Mouse (Mus musculus) liver, embryonic 12.5 days (tissue): ENCODE measurements at regions not wholly inside any gene's neighbourhood (a gene's known extent, or its start where the extent isn't known, plus 50 kb on each side); places are given as distances from the start of the nearest gene placed in this dataset.

Experiments used
- ATAC-seq: fragments of 200-750 bp; cut with Nextera tagmentation; 2 replicates; pipeline ENCODE4 v1.8.0; 2017; ENCODE audit warnings: moderate number of reproducible peaks, mild to moderate bottlenecking, moderate library complexity
- H3K27ac ChIP-seq: fragments of 300-500 bp; sonication (generic); 2 replicates; pipeline ENCODE4 v1.5.1; 2016; ENCODE audit warnings: mild to moderate bottlenecking
- H3K27me3 ChIP-seq: fragments of 300-500 bp; sonication (generic); replicated peaks from 2 replicates; pipeline ENCODE4 v1.6.1; 2016; ENCODE audit warnings: mild to moderate bottlenecking, moderate library complexity
- H3K36me3 ChIP-seq: fragments of 300-500 bp; sonication (generic); 2 replicates; pipeline ENCODE4 v1.6.1; 2016; ENCODE audit warnings: mild to moderate bottlenecking, moderate library complexity
- H3K4me1 ChIP-seq: fragments of 300-500 bp; sonication (generic); 2 replicates; pipeline ENCODE4 v1.6.1; 2016
- H3K4me2 ChIP-seq: fragments of 300-500 bp; sonication (generic); 2 replicates; pipeline ENCODE4 v1.6.1; 2016; ENCODE audit warnings: mild to moderate bottlenecking, moderate library complexity
- H3K4me3 ChIP-seq: fragments of 300-500 bp; sonication (generic); 2 replicates; pipeline ENCODE4 v1.5.1; 2016; ENCODE audit warnings: mild to moderate bottlenecking, moderate library complexity
- H3K9ac ChIP-seq: fragments of 300-500 bp; sonication (generic); 2 replicates; pipeline ENCODE4 v1.6.1; 2016; ENCODE audit warnings: mild to moderate bottlenecking, moderate library complexity
- H3K9me3 ChIP-seq: fragments of 300-500 bp; sonication (generic); replicated peaks from 2 replicates; pipeline ENCODE4 v1.6.1; 2016; ENCODE audit warnings: mild to moderate bottlenecking, moderate library complexity
- WGBS: fragments of 180-500 bp; shearing (Covaris S2); methylation state at CpG from one replicate; pipeline ENCODE4 v1.1.7; 2016; ENCODE audit not compliant: insufficient replicate concordance; 5-methylcytosine and 5-hydroxymethylcytosine counted together

GRCm38 (mm10) chr2:171280132-171280531 is 548.5 kb downstream of the Dok5 start:
- no peak for ATAC-seq
- WGBS: 54% methylated on average over 3 of the region's 3 CpGs

GRCm38 (mm10) chr2:171279319-171279718 is 547.7 kb downstream of the Dok5 start:
- Histone ChIP-seq H3K9ac (no peak overlapping the region), H3K4me3 (no peak overlapping the region), H3K36me3 (no peaks in the 10 kb centered on the region), H3K9me3 (peaks cover 23% of the 10 kb centered on the region), H3K4me2 (no peak overlapping the region), H3K4me1 (no peaks in the 10 kb centered on the region), H3K27me3 (no peaks in the 10 kb centered on the region), H3K27ac (no peak overlapping the region)
- ATAC-seq: no peak
- 69% methylated on average over 3 of the region's 3 CpGs for WGBS

More at GRCm38 (mm10) chr2:171280132-171280531, 548.5 kb downstream of the Dok5 start:
- no peak overlapping the region for H3K4me3 ChIP-seq
- no peaks in the 10 kb centered on the region for H3K36me3 ChIP-seq
- H3K27me3 ChIP-seq: no peaks in the 10 kb centered on the region
- H3K4me1 ChIP-seq: no peaks in the 10 kb centered on the region
- H3K9me3 ChIP-seq: peaks cover 17% of the 10 kb centered on the region; the same call in 1 of the 2 replicates
- no peak overlapping the region for H3K4me2 ChIP-seq
- no peak overlapping the region for H3K27ac ChIP-seq
- H3K9ac ChIP-seq: no peak overlapping the region

DNA sequence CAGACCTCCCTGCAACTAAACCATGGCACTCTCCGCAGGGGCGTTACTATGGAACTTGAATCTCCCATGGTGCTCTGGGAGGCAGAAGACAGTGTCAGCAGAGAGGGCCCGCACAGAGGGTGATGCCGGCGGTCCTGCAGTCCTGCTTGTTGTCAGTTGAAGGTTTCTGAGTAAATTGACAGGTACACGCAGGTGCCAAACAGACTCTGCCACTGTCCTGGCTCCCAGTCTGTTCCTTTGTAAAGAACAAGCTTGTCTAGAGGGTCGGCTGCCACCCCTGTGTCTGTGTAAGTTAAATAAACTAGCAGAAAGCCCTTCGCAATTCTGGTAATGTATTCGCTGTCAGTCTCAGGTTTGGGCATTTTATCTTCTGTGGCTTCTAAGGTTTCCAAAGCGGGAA is 521.6 kb downstream of the Dok5 start:
- Histone ChIP-seq H3K36me3 (no peaks in the 10 kb centered on the region), H3K27ac (no peak overlapping the region), H3K9ac (no peak overlapping the region), H3K4me2 (no peak overlapping the region), H3K27me3 (no peaks in the 10 kb centered on the region), H3K4me3 (no peak overlapping the region), H3K9me3 (0 out of 2 replicates have a peak, but pooled peaks cover 3% of the 10 kb centered on the region), H3K4me1 (no peaks in the 10 kb centered on the region)
- ATAC-seq: no peak
- 51% methylated on average over 10 of the region's 10 CpGs for WGBS

DNA sequence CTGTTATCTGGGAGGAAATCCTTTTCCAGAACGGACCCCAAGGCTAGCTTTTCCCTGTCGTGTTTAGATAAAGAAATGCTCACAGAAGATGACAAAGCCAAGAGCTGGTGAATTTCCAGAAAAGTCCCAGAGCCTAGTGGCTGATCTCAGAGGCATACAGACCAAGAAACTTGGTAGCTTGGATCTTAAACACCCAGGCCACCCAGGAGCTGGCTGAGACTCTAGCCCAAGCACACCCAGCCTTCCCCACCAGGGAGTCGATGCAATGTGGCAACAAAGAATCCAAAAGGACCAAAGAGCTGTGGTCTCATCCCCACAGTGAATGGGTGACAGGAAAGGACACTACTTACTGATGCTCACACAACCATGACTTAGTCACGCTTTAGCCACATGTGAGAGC is 513.8 kb downstream of the Dok5 start:
- no peak overlapping the region for H3K9ac ChIP-seq
- no peaks in the 10 kb centered on the region for H3K36me3 ChIP-seq
- H3K27me3 ChIP-seq: no peaks in the 10 kb centered on the region
- no peak for ATAC-seq
- 47% methylated on average over 4 of the region's 4 CpGs for WGBS
- H3K4me2 ChIP-seq: no peak overlapping the region
- no peak overlapping the region for H3K4me3 ChIP-seq
- no peaks in the 10 kb centered on the region for H3K4me1 ChIP-seq
- 0 out of 2 replicates have a peak, but pooled peaks cover 10% of the 10 kb centered on the region for H3K9me3 ChIP-seq
- no peak overlapping the region for H3K27ac ChIP-seq

DNA sequence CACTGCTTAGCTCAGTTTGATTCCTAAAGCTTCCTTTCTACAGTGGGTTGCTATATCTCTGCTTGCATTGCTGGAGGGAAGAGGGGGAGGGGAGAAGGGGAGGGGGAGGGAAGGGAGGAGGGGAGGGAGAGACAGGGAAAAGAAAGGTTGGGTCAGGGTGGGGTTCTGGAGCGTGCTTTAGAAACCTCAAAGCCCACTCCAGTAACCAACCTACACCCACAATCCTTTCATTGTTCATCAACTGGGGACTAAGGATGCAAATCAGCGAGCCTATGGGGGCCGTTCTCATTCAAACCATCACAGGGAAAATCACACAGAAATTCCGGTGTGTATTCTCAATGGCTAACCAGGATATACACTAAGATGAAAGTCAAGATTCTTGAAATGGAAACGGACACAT is 510.7 kb downstream of the Dok5 start:
- H3K4me3 ChIP-seq: no peak overlapping the region
- H3K27me3 ChIP-seq: no peaks in the 10 kb centered on the region
- no peaks in the 10 kb centered on the region for H3K4me1 ChIP-seq
- H3K4me2 ChIP-seq: no peak overlapping the region
- H3K9ac ChIP-seq: no peak overlapping the region
- 0 out of 2 replicates have a peak, but pooled peaks cover 7% of the 10 kb centered on the region for H3K9me3 ChIP-seq
- 67% methylated on average over 5 of the region's 5 CpGs for WGBS
- ATAC-seq: no peak
- no peaks in the 10 kb centered on the region for H3K36me3 ChIP-seq
- H3K27ac ChIP-seq: no peak overlapping the region

DNA sequence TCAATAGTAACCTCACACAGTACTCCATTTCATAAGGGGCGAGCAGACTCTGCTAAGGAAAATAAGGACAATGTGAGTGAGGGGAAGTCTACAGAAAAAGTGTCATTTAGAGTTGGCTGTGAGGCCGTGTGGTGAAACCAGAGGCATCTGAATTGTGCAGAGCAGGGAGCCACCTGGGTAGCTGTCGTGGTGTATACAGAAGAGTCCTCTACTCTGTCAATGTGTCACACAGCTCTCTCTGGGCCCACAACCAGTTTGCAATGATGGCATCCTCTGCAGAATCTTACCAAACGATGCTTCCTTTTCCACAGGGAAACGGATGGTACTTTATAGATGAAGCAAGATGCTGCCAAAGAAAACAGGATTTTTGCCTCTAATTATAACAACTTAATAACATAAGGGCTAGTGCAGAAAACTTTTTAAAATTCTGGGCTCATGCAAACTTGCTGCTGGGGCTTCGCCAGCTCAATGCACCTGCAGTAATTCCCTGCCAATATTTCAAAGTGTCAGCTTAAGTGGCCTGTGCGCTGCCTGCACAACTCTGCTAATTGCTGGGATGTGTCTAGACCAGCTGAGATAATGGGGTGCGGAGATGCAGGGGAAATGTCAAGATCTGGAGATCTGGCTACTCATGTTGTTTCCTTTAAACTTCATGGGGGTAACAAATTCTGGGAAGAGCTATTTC is 505.8 kb downstream of the Dok5 start:
- 64% methylated on average over 8 of the region's 8 CpGs for WGBS

GRCm38 (mm10) chr2:171232812-171233211 is 501.2 kb downstream of the Dok5 start:
- Histone ChIP-seq H3K36me3 (no peaks in the 10 kb centered on the region), H3K27me3 (no peaks in the 10 kb centered on the region), H3K4me1 (no peaks in the 10 kb centered on the region), H3K27ac (no peak overlapping the region), H3K9ac (no peak overlapping the region), H3K4me3 (no peak overlapping the region), H3K4me2 (no peak overlapping the region), H3K9me3 (peaks cover 3% of the 10 kb centered on the region; the same call in 1 of the 2 replicates)
- no peak for ATAC-seq

More for the DNA sequence above, 505.8 kb downstream of the Dok5 start:
- Histone ChIP-seq H3K27me3 (no peaks in the 10 kb centered on the region), H3K4me2 (no peak overlapping the region), H3K9me3 (no peaks in the 10 kb centered on the region), H3K4me3 (no peak overlapping the region), H3K27ac (no peak overlapping the region), H3K4me1 (no peaks in the 10 kb centered on the region), H3K9ac (no peak overlapping the region), H3K36me3 (no peaks in the 10 kb centered on the region)
- ATAC-seq: no peak

DNA sequence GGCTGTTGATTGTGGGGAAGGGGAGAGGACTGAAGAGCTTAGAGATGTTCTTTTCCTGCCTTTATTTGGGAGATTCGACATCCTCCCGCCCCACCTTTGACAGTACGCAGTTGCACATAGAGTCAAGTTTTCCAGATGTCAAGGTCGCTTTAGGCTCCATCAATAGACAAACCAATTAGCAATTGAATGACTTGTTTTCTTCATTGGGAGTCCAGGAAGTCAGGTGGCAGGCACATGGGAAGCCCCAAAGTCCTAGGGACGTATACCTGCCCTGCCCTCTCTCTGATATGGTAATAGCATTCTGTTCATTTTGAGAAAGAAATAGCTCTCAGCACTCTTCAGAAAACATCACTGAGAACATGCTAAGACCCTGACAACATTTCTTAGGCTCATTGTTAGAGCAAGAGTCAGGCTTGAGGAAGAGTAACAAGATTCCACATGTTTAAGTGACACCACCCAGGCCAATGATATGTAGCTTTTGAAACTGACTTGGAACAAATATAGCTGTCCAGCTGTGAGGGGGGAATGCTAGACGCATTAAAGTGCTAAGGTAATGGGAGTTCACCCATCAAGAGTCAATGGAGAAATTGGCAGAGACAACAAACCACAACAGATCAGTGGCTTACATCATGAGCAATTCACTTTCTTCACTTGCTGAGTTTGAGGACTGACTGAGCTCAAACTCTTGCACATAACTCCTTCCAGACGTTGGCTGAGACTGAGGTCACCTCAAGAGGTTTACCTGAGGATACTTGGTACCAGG is 499.9 kb downstream of the Dok5 start:
- H3K4me2 ChIP-seq: no peak overlapping the region
- H3K36me3 ChIP-seq: no peaks in the 10 kb centered on the region
- H3K27me3 ChIP-seq: no peaks in the 10 kb centered on the region
- no peak overlapping the region for H3K27ac ChIP-seq
- peaks cover 3% of the 10 kb centered on the region; the same call in 1 of the 2 replicates for H3K9me3 ChIP-seq
- no peak overlapping the region for H3K4me3 ChIP-seq
- 68% methylated on average over 7 of the region's 7 CpGs for WGBS
- no peaks in the 10 kb centered on the region for H3K4me1 ChIP-seq
- no peak for ATAC-seq
- H3K9ac ChIP-seq: no peak overlapping the region

GRCm38 (mm10) chr2:171230536-171230935 is 498.9 kb downstream of the Dok5 start:
- H3K4me2 ChIP-seq: no peak overlapping the region
- no peaks in the 10 kb centered on the region for H3K27me3 ChIP-seq
- H3K4me1 ChIP-seq: no peaks in the 10 kb centered on the region
- WGBS: 73% methylated on average over 12 of the region's 12 CpGs
- no peaks in the 10 kb centered on the region for H3K36me3 ChIP-seq
- no peak overlapping the region for H3K9ac ChIP-seq
- ATAC-seq: no peak
- H3K9me3 ChIP-seq: peaks cover 3% of the 10 kb centered on the region; the same call in 1 of the 2 replicates
- H3K27ac ChIP-seq: no peak overlapping the region
- H3K4me3 ChIP-seq: no peak overlapping the region

DNA sequence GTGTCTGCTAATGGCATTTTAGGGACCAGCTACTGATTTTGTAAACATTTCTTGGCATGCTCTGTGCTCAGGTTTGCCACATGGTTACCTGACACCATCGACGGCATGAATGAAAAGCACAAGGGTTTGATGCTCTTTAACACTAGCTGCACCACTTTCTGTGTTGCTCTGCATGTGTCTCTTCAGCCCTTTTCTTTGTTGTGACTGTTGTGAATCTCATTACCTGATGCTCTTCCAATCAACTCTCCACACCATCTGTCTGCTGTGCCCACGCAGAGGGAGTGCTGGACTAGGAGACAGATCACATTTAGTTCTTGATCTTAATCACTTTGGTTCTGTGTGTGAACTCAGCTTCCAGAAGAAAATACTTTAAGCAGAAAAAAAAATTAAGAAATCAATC is 496.6 kb downstream of the Dok5 start:
- H3K4me1 ChIP-seq: no peaks in the 10 kb centered on the region
- 64% methylated on average over 3 of the region's 3 CpGs for WGBS
- H3K4me2 ChIP-seq: no peak overlapping the region
- no peak overlapping the region for H3K9ac ChIP-seq
- ATAC-seq: no peak
- H3K27ac ChIP-seq: no peak overlapping the region
- H3K27me3 ChIP-seq: no peaks in the 10 kb centered on the region
- H3K9me3 ChIP-seq: peaks cover 3% of the 10 kb centered on the region; the same call in 1 of the 2 replicates
- H3K4me3 ChIP-seq: no peak overlapping the region
- no peaks in the 10 kb centered on the region for H3K36me3 ChIP-seq

GRCm38 (mm10) chr2:171213792-171214191 is 482.2 kb downstream of the Dok5 start:
- H3K36me3 ChIP-seq: no peaks in the 10 kb centered on the region
- no peak overlapping the region for H3K9ac ChIP-seq
- no peaks in the 10 kb centered on the region; the same call in 1 of the 2 replicates for H3K9me3 ChIP-seq
- no peaks in the 10 kb centered on the region for H3K27me3 ChIP-seq
- no peak overlapping the region for H3K4me2 ChIP-seq
- H3K4me1 ChIP-seq: no peaks in the 10 kb centered on the region
- WGBS: 67% methylated on average over 6 of the region's 6 CpGs
- no peak overlapping the region for H3K4me3 ChIP-seq
- no peak overlapping the region for H3K27ac ChIP-seq
- ATAC-seq: no peak

DNA sequence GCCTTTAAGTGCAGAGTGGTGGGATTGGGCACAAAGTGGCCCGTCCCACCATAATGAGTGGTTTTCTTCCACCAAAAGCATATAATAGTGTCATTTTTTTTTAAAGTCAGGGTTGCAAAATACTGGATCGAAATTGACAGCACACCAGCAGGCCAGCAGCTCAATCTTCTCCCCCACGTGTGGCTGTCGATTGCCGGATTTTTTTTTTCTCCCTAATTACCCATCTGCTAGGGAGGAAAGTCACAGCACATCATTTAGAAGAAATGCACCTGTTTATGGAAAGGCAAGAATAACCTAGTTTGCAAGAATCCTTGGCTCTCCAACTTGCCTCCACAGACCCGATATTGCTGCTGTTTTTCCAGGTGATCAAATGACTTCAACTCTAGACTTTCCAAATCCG is 464.9 kb downstream of the Dok5 start:
- Histone ChIP-seq H3K27ac (no peak overlapping the region), H3K9ac (no peak overlapping the region), H3K4me1 (no peaks in the 10 kb centered on the region), H3K36me3 (no peaks in the 10 kb centered on the region), H3K27me3 (no peaks in the 10 kb centered on the region), H3K4me3 (no peak overlapping the region), H3K4me2 (no peak overlapping the region), H3K9me3 (peaks cover 37% of the 10 kb centered on the region)
- ATAC-seq: no peak
- WGBS: 70% methylated on average over 7 of the region's 7 CpGs
